Mouse (Mus musculus): ENCODE data around the gene Stam2. TPM values are rescaled to one million over a fixed set of nuclear protein-coding genes. Genes with fewer than 3 reads are reported as not detected.

Gene Stam2
- total and polyA plus RNA-seq, 2 experiments from 2014 or later: 21.9 to 25.5 TPM

- H3K4me1 ChIP-seq (ENCODE audit: insufficient read depth, low read length): no peaks in the 10 kb centered on the region
- no peaks in the 10 kb centered on the region for H3K27me3 ChIP-seq (ENCODE audit: insufficient read depth, low read length)
- no peak for TF ChIP-seq CTCF (IDR thresholded peaks at IDR 0.05; ENCODE audit: low read depth)
- DNase-seq (ENCODE audit: low spot score) (peak; percentile 39), ATAC-seq (peak; percentile 14)
- H3K4me2 ChIP-seq (ENCODE audit: low read depth, low read length): peak overlapping the region; percentile 91
- H3K4me3 ChIP-seq (ENCODE audit: low read length): peak overlapping the region; percentile 76
- H3K27ac ChIP-seq: peak overlapping the region; percentile 71; the same call in 1 of the 2 replicates
- no peaks in the 10 kb centered on the region for H3K36me3 ChIP-seq (ENCODE audit: insufficient read depth, low read length)
- 6% methylated on average over 6 of the region's 6 CpGs for WGBS
- H3K9me3 ChIP-seq (ENCODE audit: low read length): no peaks in the 10 kb centered on the region
- peak overlapping the region; percentile 72 for H3K9ac ChIP-seq (replicated peaks; ENCODE audit: low read length)
Observed at GRCm38 (mm10) chr2:52676913-52677303, 65.2 kb downstream of the Stam2 start.

DNA sequence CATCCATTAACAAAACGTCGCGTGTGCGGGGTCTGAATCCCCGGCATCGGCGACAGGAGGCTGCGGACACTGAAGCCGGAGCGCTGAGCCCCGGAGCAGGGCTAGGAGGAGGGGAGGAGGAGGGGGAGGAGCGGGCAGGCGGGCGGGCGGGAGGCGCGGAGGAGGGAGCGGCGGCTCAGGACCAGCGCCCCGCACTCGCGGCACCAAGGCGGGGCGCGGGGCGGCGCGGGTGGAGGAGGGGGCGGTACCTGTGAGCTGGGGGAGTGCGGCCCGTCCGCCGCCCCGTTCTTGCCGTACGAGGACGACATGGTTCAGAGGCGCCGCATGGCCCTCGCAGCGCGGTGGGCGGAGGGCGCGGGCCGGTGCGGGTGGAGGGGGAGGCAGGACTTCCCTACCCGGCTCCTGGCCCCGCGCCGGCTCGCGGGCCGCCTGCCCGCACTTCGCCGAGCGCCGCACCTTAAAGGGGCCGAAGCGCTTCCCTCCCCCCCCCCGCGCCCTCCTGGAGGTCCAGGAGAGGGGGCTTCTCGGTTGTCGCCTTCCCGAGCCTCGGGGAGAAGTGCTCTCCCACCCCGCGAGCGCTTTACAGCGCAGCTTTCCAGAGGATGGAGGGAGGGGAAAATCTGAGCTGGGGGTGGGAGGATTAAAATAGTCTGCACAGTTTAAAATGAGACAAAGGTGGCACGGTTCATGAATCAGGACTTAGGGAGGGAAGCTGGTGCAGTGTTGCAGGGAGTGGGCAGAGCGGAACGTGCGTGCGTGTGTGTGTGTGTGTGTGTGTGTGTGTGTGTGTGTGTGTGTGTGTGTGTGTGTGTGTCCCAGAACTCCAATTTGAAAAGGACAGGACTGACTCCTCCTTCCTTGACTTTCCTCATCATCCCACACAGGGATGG lies 65.8 kb downstream of the Stam2 start, which contains the start of gene Cacnb4:
Cacnb4 (minus strand) TSS at position 809 of the 890 bp plus-strand sequence.
- ATAC-seq: peak; percentile 90

GRCm38 (mm10) chr2:52675278-52675987 lies 66.6 kb downstream of the Stam2 start:
- 1% methylated on average over 36 of the region's 42 CpGs for WGBS
- Histone ChIP-seq H3K27ac (peak overlapping the region; percentile 71; the same call in 1 of the 2 replicates), H3K27me3 (ENCODE audit: insufficient read depth, low read length) (no peaks in the 10 kb centered on the region), H3K4me1 (ENCODE audit: insufficient read depth, low read length) (no peaks in the 10 kb centered on the region), H3K9ac (replicated peaks; ENCODE audit: low read length) (peak overlapping the region; percentile 72), H3K36me3 (ENCODE audit: insufficient read depth, low read length) (no peaks in the 10 kb centered on the region), H3K4me2 (ENCODE audit: low read depth, low read length) (peak overlapping the region; percentile 91), H3K4me3 (ENCODE audit: low read length) (peak overlapping the region; percentile 76), H3K9me3 (ENCODE audit: low read length) (no peaks in the 10 kb centered on the region)
- no peak for TF ChIP-seq CTCF (IDR thresholded peaks at IDR 0.05; ENCODE audit: low read depth)
- ATAC-seq: peak; percentile 39
- no peak for DNase-seq (ENCODE audit: low spot score)

More for the DNA sequence above, 65.8 kb downstream of the Stam2 start, which contains the start of gene Cacnb4:
- peak within 1 kb of the TSS; percentile 91 for H3K4me2 ChIP-seq (ENCODE audit: low read depth, low read length)
- H3K27ac ChIP-seq: peak within 1 kb of the TSS; percentile 71
- peak within 1 kb of the TSS; percentile 76 for H3K4me3 ChIP-seq (ENCODE audit: low read length)
- H3K27me3 ChIP-seq (ENCODE audit: insufficient read depth, low read length): no peaks in the 10 kb centered on the region
- peak within 1 kb of the TSS; percentile 72 for H3K9ac ChIP-seq (replicated peaks; ENCODE audit: low read length)
- no peak for TF ChIP-seq CTCF (IDR thresholded peaks at IDR 0.05; ENCODE audit: low read depth)
- no peaks in the 10 kb centered on the region for H3K36me3 ChIP-seq (ENCODE audit: insufficient read depth, low read length)
- WGBS: 0% methylated on average over 55 of the region's 77 CpGs
- H3K9me3 ChIP-seq (ENCODE audit: low read length): no peaks in the 10 kb centered on the region
- DNase-seq (ENCODE audit: low spot score): peak; percentile 73
- no peaks in the 10 kb centered on the region for H3K4me1 ChIP-seq (ENCODE audit: insufficient read depth, low read length)

GRCm38 (mm10) chr2:52674886-52675277 lies 67.2 kb downstream of the Stam2 start:
- DNase-seq (ENCODE audit: low spot score) (peak; percentile 28), ATAC-seq (no peak)
- peak overlapping the region; percentile 76 for H3K4me3 ChIP-seq (ENCODE audit: low read length)
- 2% methylated on average over 19 of the region's 19 CpGs for WGBS
- no peaks in the 10 kb centered on the region for H3K27me3 ChIP-seq (ENCODE audit: insufficient read depth, low read length)
- no peak overlapping the region; the same call in 1 of the 2 replicates for H3K27ac ChIP-seq
- no peak for TF ChIP-seq CTCF (IDR thresholded peaks at IDR 0.05; ENCODE audit: low read depth)
- H3K4me2 ChIP-seq (ENCODE audit: low read depth, low read length): peak overlapping the region; percentile 91
- H3K36me3 ChIP-seq (ENCODE audit: insufficient read depth, low read length): no peaks in the 10 kb centered on the region
- H3K4me1 ChIP-seq (ENCODE audit: insufficient read depth, low read length): no peaks in the 10 kb centered on the region
- no peaks in the 10 kb centered on the region for H3K9me3 ChIP-seq (ENCODE audit: low read length)
- H3K9ac ChIP-seq (replicated peaks; ENCODE audit: low read length): peak overlapping the region; percentile 72; the same call in 1 of the 2 replicates

DNA sequence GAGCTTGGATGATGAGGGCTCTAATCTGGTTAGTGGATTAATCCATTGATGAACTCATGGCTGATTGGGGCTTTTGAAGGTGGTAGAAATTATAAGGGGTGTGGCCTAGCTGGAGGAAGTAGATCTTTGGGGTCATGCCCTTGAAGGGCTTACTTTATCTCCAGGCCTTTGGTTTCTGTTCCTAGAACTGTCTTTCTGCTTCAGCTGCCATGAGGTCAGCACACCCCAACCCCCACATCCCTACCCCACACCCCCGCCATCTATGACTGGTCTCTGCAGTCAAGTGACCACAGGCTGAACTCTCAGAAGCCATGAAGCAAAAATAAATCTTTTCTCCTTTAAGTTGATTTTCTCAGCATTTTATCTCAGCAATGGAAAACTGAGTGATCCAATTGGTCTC lies 68.9 kb downstream of the Stam2 start:
- ATAC-seq: no peak
- H3K9ac ChIP-seq (replicated peaks; ENCODE audit: low read length): no peak overlapping the region
- 100% methylated on average over 1 of the region's 1 CpGs for WGBS
- no peaks in the 10 kb centered on the region for H3K4me1 ChIP-seq (ENCODE audit: insufficient read depth, low read length)
- no peak overlapping the region for H3K27ac ChIP-seq
- no peaks in the 10 kb centered on the region for H3K9me3 ChIP-seq (ENCODE audit: low read length)
- TF ChIP-seq CTCF (IDR thresholded peaks at IDR 0.05; ENCODE audit: low read depth): no peak
- no peaks in the 10 kb centered on the region for H3K27me3 ChIP-seq (ENCODE audit: insufficient read depth, low read length)
- H3K4me3 ChIP-seq (ENCODE audit: low read length): no peak overlapping the region
- H3K4me2 ChIP-seq (ENCODE audit: low read depth, low read length): no peak overlapping the region
- H3K36me3 ChIP-seq (ENCODE audit: insufficient read depth, low read length): no peaks in the 10 kb centered on the region
- DNase-seq (ENCODE audit: low spot score): no peak

DNA sequence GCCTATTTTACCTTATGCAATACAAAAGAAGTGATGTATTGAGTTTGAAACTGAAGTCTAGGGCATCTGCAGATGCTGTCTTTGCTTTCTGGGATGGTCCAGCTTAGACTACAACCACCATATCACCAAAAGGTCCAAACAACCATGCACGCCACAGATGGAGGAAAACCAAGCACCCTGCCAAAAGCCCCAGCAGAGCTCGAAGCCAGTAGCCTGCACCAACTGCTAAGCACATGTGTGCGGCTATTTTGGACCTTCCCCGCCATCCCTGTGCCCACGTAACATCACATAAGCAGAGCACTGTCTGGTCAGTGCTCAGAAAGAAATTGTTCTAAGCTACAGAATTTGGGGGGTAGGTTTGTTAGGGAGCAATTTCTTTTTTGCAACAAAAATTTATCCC lies 71.3 kb downstream of the Stam2 start:
- Histone ChIP-seq H3K4me1 (ENCODE audit: insufficient read depth, low read length) (no peaks in the 10 kb centered on the region), H3K9ac (replicated peaks; ENCODE audit: low read length) (no peak overlapping the region), H3K4me3 (ENCODE audit: low read length) (no peak overlapping the region), H3K27ac (no peak overlapping the region), H3K27me3 (ENCODE audit: insufficient read depth, low read length) (no peaks in the 10 kb centered on the region), H3K36me3 (ENCODE audit: insufficient read depth, low read length) (no peaks in the 10 kb centered on the region), H3K9me3 (ENCODE audit: low read length) (no peaks in the 10 kb centered on the region), H3K4me2 (ENCODE audit: low read depth, low read length) (no peak overlapping the region)
- DNase-seq (ENCODE audit: low spot score) (no peak), ATAC-seq (no peak)
- TF ChIP-seq CTCF (IDR thresholded peaks at IDR 0.05; ENCODE audit: low read depth): no peak
- WGBS: 78% methylated on average over 5 of the region's 5 CpGs

All from hindbrain, postnatal 0 days (tissue).